Mouse (Mus musculus): ENCODE measurements around the gene Tmem170. TPM values are rescaled to one million over a fixed set of nuclear protein-coding genes. Genes with fewer than 3 reads are reported as not detected.
"Not testable (repeated sequence)": the region's sequence is repeated elsewhere in the genome, so short reads cannot be mapped to it uniquely, and the experiment has no call there.

The Tmem170 gene
- total and polyA plus RNA-seq, 2 experiments from 2014 or later, result 2.1 to 3.6 TPM

GRCm38 (mm10) chr8:111853861-111854501, 22.6 kb downstream of the Tmem170 start, which contains the start of gene Cfdp1:
Gene Cfdp1 (minus strand): TSS chr8:111854291.
- Histone ChIP-seq H3K27ac (ENCODE audit: low read depth, low read length) (peak within 1 kb of the TSS; percentile 19; the same call in 1 of the 2 replicates), H3K4me1 (ENCODE audit: insufficient read depth, low read length) (peaks cover 3% of the 10 kb centered on the region), H3K36me3 (ENCODE audit: insufficient read depth, low read length) (no peaks in the 10 kb centered on the region), H3K4me3 (ENCODE audit: low read depth, low read length) (peak within 1 kb of the TSS; percentile 71), H3K9ac (replicated peaks; ENCODE audit: low read length, poor library complexity, severe bottlenecking) (peak within 1 kb of the TSS; percentile 70), H3K4me2 (ENCODE audit: low read depth, low read length, poor library complexity, severe bottlenecking) (peak within 1 kb of the TSS; percentile 68), H3K27me3 (ENCODE audit: insufficient read depth, low read length) (no peaks in the 10 kb centered on the region), H3K9me3 (ENCODE audit: low read length) (no peaks in the 10 kb centered on the region)
- TF ChIP-seq CTCF (IDR thresholded peaks at IDR 0.05), result peak; percentile 60
- under 1% methylated on average over 53 of the region's 53 CpGs for WGBS
- DNase-seq (ENCODE audit: low spot score) (peak; percentile 99), ATAC-seq (ENCODE audit: low FRiP score) (peak; percentile 100)

GRCm38 (mm10) chr8:111853219-111853618, 23.3 kb downstream of the Tmem170 start:
- ATAC-seq (ENCODE audit: low FRiP score); H3K27me3 ChIP-seq (ENCODE audit: insufficient read depth, low read length); H3K36me3 ChIP-seq (ENCODE audit: insufficient read depth, low read length); DNase-seq (ENCODE audit: low spot score); H3K27ac ChIP-seq (ENCODE audit: low read depth, low read length); H3K9ac ChIP-seq (replicated peaks; ENCODE audit: low read length, poor library complexity, severe bottlenecking); H3K9me3 ChIP-seq (ENCODE audit: low read length); H3K4me1 ChIP-seq (ENCODE audit: insufficient read depth, low read length): not testable (repeated sequence)
- Histone ChIP-seq H3K4me2 (ENCODE audit: low read depth, low read length, poor library complexity, severe bottlenecking) (peak overlapping the region; percentile 68), H3K4me3 (ENCODE audit: low read depth, low read length) (peak overlapping the region; percentile 71)
- 64% methylated on average over 12 of the region's 12 CpGs for WGBS

GRCm38 (mm10) chr8:111846746-111847145, 29.8 kb downstream of the Tmem170 start:
- Histone ChIP-seq H3K4me3 (ENCODE audit: low read depth, low read length) (no peak overlapping the region), H3K36me3 (ENCODE audit: insufficient read depth, low read length) (peaks cover 5% of the 10 kb centered on the region), H3K27me3 (ENCODE audit: insufficient read depth, low read length) (no peaks in the 10 kb centered on the region), H3K4me1 (ENCODE audit: insufficient read depth, low read length) (no peaks in the 10 kb centered on the region), H3K9me3 (ENCODE audit: low read length) (no peaks in the 10 kb centered on the region), H3K4me2 (ENCODE audit: low read depth, low read length, poor library complexity, severe bottlenecking) (no peak overlapping the region), H3K27ac (ENCODE audit: low read depth, low read length) (no peak overlapping the region), H3K9ac (replicated peaks; ENCODE audit: low read length, poor library complexity, severe bottlenecking) (no peak overlapping the region)
- 96% methylated on average over 6 of the region's 6 CpGs for WGBS
- no peak for ATAC-seq (ENCODE audit: low FRiP score)
- DNase-seq (ENCODE audit: low spot score), result no peak
- no peak for TF ChIP-seq CTCF (IDR thresholded peaks at IDR 0.05)

GRCm38 (mm10) chr8:111835540-111835939, 41.0 kb downstream of the Tmem170 start:
- 42% methylated on average over 1 of the region's 1 CpGs for WGBS
- no peak for ATAC-seq (ENCODE audit: low FRiP score)
- H3K36me3 ChIP-seq (ENCODE audit: insufficient read depth, low read length), result peaks cover 25% of the 10 kb centered on the region; the same call in 1 of the 2 replicates
- DNase-seq (ENCODE audit: low spot score), result no peak
- H3K4me3 ChIP-seq (ENCODE audit: low read depth, low read length), result no peak overlapping the region
- H3K27me3 ChIP-seq (ENCODE audit: insufficient read depth, low read length), result no peaks in the 10 kb centered on the region
- H3K4me1 ChIP-seq (ENCODE audit: insufficient read depth, low read length), result no peaks in the 10 kb centered on the region
- no peak overlapping the region for H3K4me2 ChIP-seq (ENCODE audit: low read depth, low read length, poor library complexity, severe bottlenecking)
- no peaks in the 10 kb centered on the region for H3K9me3 ChIP-seq (ENCODE audit: low read length)
- peak; percentile 76 for TF ChIP-seq CTCF (IDR thresholded peaks at IDR 0.05)
- H3K9ac ChIP-seq (replicated peaks; ENCODE audit: low read length, poor library complexity, severe bottlenecking), result no peak overlapping the region
- no peak overlapping the region for H3K27ac ChIP-seq (ENCODE audit: low read depth, low read length)

- Histone ChIP-seq H3K9ac (replicated peaks; ENCODE audit: low read length, poor library complexity, severe bottlenecking) (no peak overlapping the region), H3K4me1 (ENCODE audit: insufficient read depth, low read length) (no peaks in the 10 kb centered on the region), H3K27me3 (ENCODE audit: insufficient read depth, low read length) (no peaks in the 10 kb centered on the region), H3K27ac (ENCODE audit: low read depth, low read length) (no peak overlapping the region), H3K9me3 (ENCODE audit: low read length) (no peaks in the 10 kb centered on the region), H3K4me3 (ENCODE audit: low read depth, low read length) (no peak overlapping the region), H3K36me3 (ENCODE audit: insufficient read depth, low read length) (peaks cover 22% of the 10 kb centered on the region), H3K4me2 (ENCODE audit: low read depth, low read length, poor library complexity, severe bottlenecking) (no peak overlapping the region)
- no peak for DNase-seq (ENCODE audit: low spot score)
- TF ChIP-seq CTCF (IDR thresholded peaks at IDR 0.05), result peak; percentile 11; the same call in 1 of the 2 replicates
- no peak for ATAC-seq (ENCODE audit: low FRiP score)
- 70% methylated on average over 6 of the region's 6 CpGs for WGBS
These were observed 42.5 kb downstream of the Tmem170 start for GRCm38 (mm10) chr8:111834011-111834410.

- Histone ChIP-seq H3K4me2 (ENCODE audit: low read depth, low read length, poor library complexity, severe bottlenecking) (no peak overlapping the region), H3K4me1 (ENCODE audit: insufficient read depth, low read length) (no peaks in the 10 kb centered on the region), H3K9me3 (ENCODE audit: low read length) (no peaks in the 10 kb centered on the region), H3K27ac (ENCODE audit: low read depth, low read length) (no peak overlapping the region), H3K27me3 (ENCODE audit: insufficient read depth, low read length) (no peaks in the 10 kb centered on the region), H3K9ac (replicated peaks; ENCODE audit: low read length, poor library complexity, severe bottlenecking) (no peak overlapping the region), H3K36me3 (ENCODE audit: insufficient read depth, low read length) (peaks cover 19% of the 10 kb centered on the region), H3K4me3 (ENCODE audit: low read depth, low read length) (no peak overlapping the region)
- ATAC-seq (ENCODE audit: low FRiP score) (no peak), DNase-seq (ENCODE audit: low spot score) (no peak)
- no peak for TF ChIP-seq CTCF (IDR thresholded peaks at IDR 0.05)
- WGBS, result 84% methylated on average over 5 of the region's 5 CpGs
These were observed 43.6 kb downstream of the Tmem170 start for GRCm38 (mm10) chr8:111832983-111833382.
